Mouse (Mus musculus): ENCODE data around the gene Zfp367.

The Zfp367 gene

GRCm38 (mm10) chr13:64161916-64162611, 9.1 kb upstream of the Zfp367 start:
- in situ Hi-C loops (cut with MboI; ENCODE audit: low pct_unique_long_range_greater_than_20kb in 1 of 2, low sequenced_read_pairs in 2 of 2, unreplicated experiment in 1 of 2) = loop anchor here in 1 of 2 experiments (10.0 kb wide), 1 partner anchor 153 kb away; the partner anchor contains the start of gene Aaed1

GRCm38 (mm10) chr13:64161548-64161915, 8.5 kb upstream of the Zfp367 start, which contains the start of gene Habp4:
Gene Habp4, plus strand, starts transcription at chr13:64161824.
- in situ Hi-C loops (cut with MboI; ENCODE audit: low pct_unique_long_range_greater_than_20kb in 1 of 2, low sequenced_read_pairs in 2 of 2, unreplicated experiment in 1 of 2) = loop anchor here in 1 of 2 experiments (10.0 kb wide), 1 partner anchor 153 kb away; the partner anchor contains the start of gene Aaed1

- in situ Hi-C loops (cut with MboI; ENCODE audit: low pct_unique_long_range_greater_than_20kb in 1 of 2, low sequenced_read_pairs in 2 of 2, unreplicated experiment in 1 of 2) = no loop called here
Measured at GRCm38 (mm10) chr13:64156966-64157365, 4.0 kb upstream of the Zfp367 start.

GRCm38 (mm10) chr13:64155171-64155571, 2.2 kb upstream of the Zfp367 start:
- in situ Hi-C loops (cut with MboI; ENCODE audit: low pct_unique_long_range_greater_than_20kb in 1 of 2, low sequenced_read_pairs in 2 of 2, unreplicated experiment in 1 of 2) = no loop called here

- in situ Hi-C loops (cut with MboI; ENCODE audit: low pct_unique_long_range_greater_than_20kb in 1 of 2, low sequenced_read_pairs in 2 of 2, unreplicated experiment in 1 of 2) = no loop called here
Measured at GRCm38 (mm10) chr13:64154651-64155050, 1.6 kb upstream of the Zfp367 start.

- in situ Hi-C loops (cut with MboI; ENCODE audit: low pct_unique_long_range_greater_than_20kb in 1 of 2, low sequenced_read_pairs in 2 of 2, unreplicated experiment in 1 of 2) = no loop called here
Measured at GRCm38 (mm10) chr13:64153751-64154267, 807 bp upstream of the Zfp367 start.

GRCm38 (mm10) chr13:64152671-64153082, 325 bp downstream of the Zfp367 start:
- in situ Hi-C loops (cut with MboI; ENCODE audit: low pct_unique_long_range_greater_than_20kb in 1 of 2, low sequenced_read_pairs in 2 of 2, unreplicated experiment in 1 of 2) = no loop called here

- in situ Hi-C loops (cut with MboI; ENCODE audit: low pct_unique_long_range_greater_than_20kb in 1 of 2, low sequenced_read_pairs in 2 of 2, unreplicated experiment in 1 of 2) = no loop called here
Measured at GRCm38 (mm10) chr13:64152241-64152669, 747 bp downstream of the Zfp367 start.

- in situ Hi-C loops (cut with MboI; ENCODE audit: low pct_unique_long_range_greater_than_20kb in 1 of 2, low sequenced_read_pairs in 2 of 2, unreplicated experiment in 1 of 2) = no loop called here
Measured at GRCm38 (mm10) chr13:64150121-64150520, 2.9 kb downstream of the Zfp367 start.

- in situ Hi-C loops (cut with MboI; ENCODE audit: low pct_unique_long_range_greater_than_20kb in 1 of 2, low sequenced_read_pairs in 2 of 2, unreplicated experiment in 1 of 2) = no loop called here
Measured at GRCm38 (mm10) chr13:64129616-64130375, 23.2 kb downstream of the Zfp367 start.

GRCm38 (mm10) chr13:64128858-64129615, 24.0 kb downstream of the Zfp367 start, which contains the start of gene Slc35d2:
Gene Slc35d2, minus strand, starts transcription at chr13:64129368.
- in situ Hi-C loops (cut with MboI; ENCODE audit: low pct_unique_long_range_greater_than_20kb in 1 of 2, low sequenced_read_pairs in 2 of 2, unreplicated experiment in 1 of 2) = no loop called here

- in situ Hi-C loops (cut with MboI; ENCODE audit: low pct_unique_long_range_greater_than_20kb in 1 of 2, low sequenced_read_pairs in 2 of 2, unreplicated experiment in 1 of 2) = no loop called here
Measured at GRCm38 (mm10) chr13:64126316-64126715, 26.7 kb downstream of the Zfp367 start.

- in situ Hi-C loops (cut with MboI; ENCODE audit: low pct_unique_long_range_greater_than_20kb in 1 of 2, low sequenced_read_pairs in 2 of 2, unreplicated experiment in 1 of 2) = no loop called here
Measured at GRCm38 (mm10) chr13:64124886-64125285, 28.1 kb downstream of the Zfp367 start.

- in situ Hi-C loops (cut with MboI; ENCODE audit: low pct_unique_long_range_greater_than_20kb in 1 of 2, low sequenced_read_pairs in 2 of 2, unreplicated experiment in 1 of 2) = no loop called here
Measured at GRCm38 (mm10) chr13:64123491-64124188, 29.4 kb downstream of the Zfp367 start.

GRCm38 (mm10) chr13:64120760-64121159, 32.2 kb downstream of the Zfp367 start:
- in situ Hi-C loops (cut with MboI; ENCODE audit: low pct_unique_long_range_greater_than_20kb in 1 of 2, low sequenced_read_pairs in 2 of 2, unreplicated experiment in 1 of 2) = no loop called here

GRCm38 (mm10) chr13:64117442-64117841, 35.6 kb downstream of the Zfp367 start:
- in situ Hi-C loops (cut with MboI; ENCODE audit: low pct_unique_long_range_greater_than_20kb in 1 of 2, low sequenced_read_pairs in 2 of 2, unreplicated experiment in 1 of 2) = no loop called here

GRCm38 (mm10) chr13:64110421-64110820, 42.6 kb downstream of the Zfp367 start:
- in situ Hi-C loops (cut with MboI; ENCODE audit: low pct_unique_long_range_greater_than_20kb in 1 of 2, low sequenced_read_pairs in 2 of 2, unreplicated experiment in 1 of 2) = no loop called here

- in situ Hi-C loops (cut with MboI; ENCODE audit: low pct_unique_long_range_greater_than_20kb in 1 of 2, low sequenced_read_pairs in 2 of 2, unreplicated experiment in 1 of 2) = no loop called here
Measured at GRCm38 (mm10) chr13:64108381-64108850, 44.6 kb downstream of the Zfp367 start.

Data from mouse embryonic stem cell (cell line).